Mouse (Mus musculus) E14TG2a.4 (cell line): ENCODE measurements around the gene Cacng4.

Experiments used
- CTCF ChIP-seq: conservative IDR thresholded peaks from 2 replicates; pipeline ENCODE4 v1.5.1; 2014; ENCODE audit warnings: low read length
- NANOG ChIP-seq: IDR thresholded peaks from 2 replicates; pipeline ENCODE4 v1.6.1; 2014; ENCODE audit warnings: borderline replicate concordance, low read length, mixed read lengths
- POU5F1 ChIP-seq: IDR thresholded peaks from 2 replicates; pipeline ENCODE4 v1.6.1; 2014; ENCODE audit warnings: low read length, borderline replicate concordance

DNA sequence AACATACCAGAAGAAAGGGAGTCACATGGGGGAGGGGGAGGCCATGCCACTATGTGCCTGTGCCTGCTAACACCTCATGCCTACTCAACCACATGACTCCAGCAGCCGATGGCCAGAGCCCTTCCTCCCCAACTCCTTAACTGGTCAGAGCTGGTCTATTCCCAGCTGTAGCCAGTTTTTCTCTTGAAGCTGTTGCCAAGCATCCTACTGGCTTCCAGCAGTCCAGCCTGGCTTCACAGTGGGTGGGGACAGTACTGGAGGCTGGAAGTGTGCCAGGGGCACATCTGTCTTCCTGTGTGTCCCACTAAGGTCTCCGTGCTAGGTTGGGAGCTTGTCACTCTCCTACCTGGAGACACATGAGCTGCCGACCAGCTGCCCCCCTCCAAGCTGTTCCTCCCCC is 51.3 kb downstream of the Cacng4 start:
- no peak for TF ChIP-seq CTCF
- TF ChIP-seq NANOG = no peak
- no peak for TF ChIP-seq POU5F1
